Mouse (Mus musculus) liver, adult 2 months (tissue): ENCODE results near the gene Lsg1. TPM values are rescaled to one million over a fixed set of nuclear protein-coding genes. Genes with fewer than 3 reads are reported as not detected.
A peak's percentile ranks its signal among the peaks of the same experiment; 100 is the strongest.

Experiments
- DNase-seq: peaks from one replicate; pipeline ENCODE4 v3.0.0-alpha.2; 2011; ENCODE audit warnings: low read depth, low spot score; ENCODE audit errors: extremely low read depth
- H3K27ac ChIP-seq: fragments of 200-500 bp; replicated peaks from 2 replicates; pipeline ENCODE4 v1.5.1; 2012; ENCODE audit warnings: low read depth, mild to moderate bottlenecking, control low read depth, inconsistent platforms, low read length; ENCODE audit not compliant: insufficient read depth
- H3K27me3 ChIP-seq: fragments of 200-500 bp; 2 replicates; pipeline ENCODE4 v1.6.1; 2012; ENCODE audit warnings: mild to moderate bottlenecking, moderate library complexity, low read length, inconsistent platforms; ENCODE audit not compliant: control insufficient read depth, insufficient read depth
- H3K36me3 ChIP-seq: fragments of 200-500 bp; 2 replicates; pipeline ENCODE4 v1.6.1; 2012; ENCODE audit warnings: low read length, inconsistent platforms; ENCODE audit not compliant: control insufficient read depth, insufficient read depth
- H3K4me1 ChIP-seq: fragments of 200-500 bp; 2 replicates; pipeline ENCODE4 v1.6.1; 2011; ENCODE audit warnings: low read length; ENCODE audit not compliant: control insufficient read depth, insufficient read depth
- H3K4me3 ChIP-seq: fragments of 200-500 bp; 2 replicates; pipeline ENCODE4 v1.5.1; 2011; ENCODE audit warnings: low read depth, mild to moderate bottlenecking, control low read depth, low read length, moderate library complexity; ENCODE audit not compliant: insufficient read depth
- H3K79me2 ChIP-seq: fragments of 200-500 bp; 2 replicates; pipeline ENCODE4 v1.6.1; 2012; ENCODE audit warnings: inconsistent platforms, mild to moderate bottlenecking, low read length, moderate library complexity; ENCODE audit not compliant: control insufficient read depth, insufficient read depth
- H3K9ac ChIP-seq: fragments of 200-500 bp; 2 replicates; pipeline ENCODE4 v1.6.1; 2012; ENCODE audit warnings: low read depth, mild to moderate bottlenecking, control low read depth, inconsistent platforms, low read length
- CTCF ChIP-seq: fragments of 200-500 bp; IDR thresholded peaks from 2 replicates; pipeline ENCODE4 v1.5.1; 2011; ENCODE audit warnings: low read depth, low read length, control low read depth
- POLR2A ChIP-seq: fragments of 200-500 bp; IDR thresholded peaks from 2 replicates; pipeline ENCODE4 v1.6.1; 2011; ENCODE audit warnings: low read length, control low read depth; ENCODE audit not compliant: insufficient read depth; ENCODE audit errors: extremely low read depth
- WGBS: fragments of 180-500 bp; shearing (Covaris S2); methylation state at CpG from one replicate; pipeline ENCODE4 v1.1.7; 2018; 5-methylcytosine and 5-hydroxymethylcytosine counted together
- polyA plus RNA-seq: library from polyadenylated mRNA; depleted of rRNA; stranded (reverse); fragments of >200 nt; gene quantifications from 2 replicates; pipeline ENCODE4 v1.2.3, GENCODE M21; 2012
- total RNA-seq: library from RNA; depleted of rRNA; stranded (reverse); fragments of >200 nt; gene quantifications from 2 replicates; pipeline ENCODE4 v1.2.3, GENCODE M21; 2014

The Lsg1 gene
- total and polyA plus RNA-seq, 2 experiments = 9.5 to 10.0 TPM

DNA sequence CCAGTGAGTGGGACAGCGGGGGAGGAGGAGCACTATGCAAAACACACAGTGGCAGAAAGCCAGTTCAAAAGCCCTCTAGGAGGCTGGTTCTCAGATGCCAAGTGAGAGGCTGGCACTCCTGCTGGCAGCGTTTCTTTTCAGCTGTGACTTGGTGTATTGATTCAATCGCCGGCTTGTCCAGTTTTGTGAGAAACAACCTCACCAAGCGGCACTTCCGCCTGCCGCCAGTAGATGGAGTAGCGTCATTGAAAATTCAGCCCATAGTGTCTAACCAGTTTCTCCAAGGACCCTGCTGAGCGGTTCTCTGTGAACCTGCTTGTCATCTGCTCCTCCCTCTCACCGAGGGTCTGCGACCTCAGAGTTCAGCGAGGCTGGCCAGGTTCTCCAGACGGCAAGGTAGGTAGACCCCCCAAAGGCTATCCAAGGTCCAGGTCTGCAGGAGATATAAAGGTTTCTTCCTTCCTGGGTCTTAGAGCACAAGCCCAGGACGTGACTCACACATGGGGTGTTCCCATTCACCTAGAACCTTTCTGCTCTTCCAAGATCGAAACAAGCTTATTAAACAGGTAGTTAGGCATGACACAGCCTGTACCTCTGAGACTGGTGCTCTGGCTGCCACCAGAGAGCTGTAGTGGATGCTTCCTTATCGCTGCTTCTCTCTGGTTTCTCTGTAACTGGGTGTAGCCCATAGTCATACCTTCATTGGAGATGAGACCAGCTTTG, 9.7 kb upstream of the Lsg1 start:
- H3K27me3 ChIP-seq = no peaks in the 10 kb centered on the region
- no peak overlapping the region for H3K27ac ChIP-seq
- 8% methylated on average over 16 of the region's 16 CpGs for WGBS
- no peaks in the 10 kb centered on the region for H3K36me3 ChIP-seq
- TF ChIP-seq CTCF = peak; percentile 95
- TF ChIP-seq POLR2A = no peak
- peaks cover 3% of the 10 kb centered on the region; the same call in 1 of the 2 replicates for H3K79me2 ChIP-seq
- peaks cover 5% of the 10 kb centered on the region; the same call in 1 of the 2 replicates for H3K4me1 ChIP-seq
- no peak overlapping the region for H3K4me3 ChIP-seq
- DNase-seq = peak; percentile 72
- H3K9ac ChIP-seq = peak overlapping the region; percentile 36; the same call in 1 of the 2 replicates

GRCm38 (mm10) chr16:30595835-30596557, 8.6 kb upstream of the Lsg1 start:
- no peaks in the 10 kb centered on the region for H3K36me3 ChIP-seq
- no peaks in the 10 kb centered on the region for H3K27me3 ChIP-seq
- no peak overlapping the region for H3K4me3 ChIP-seq
- TF ChIP-seq CTCF (no peak), POLR2A (no peak)
- H3K9ac ChIP-seq = no peak overlapping the region
- no peak overlapping the region for H3K27ac ChIP-seq
- 75% methylated on average over 14 of the region's 14 CpGs for WGBS
- DNase-seq = no peak
- peaks cover under 1% of the 10 kb centered on the region; the same call in 1 of the 2 replicates for H3K79me2 ChIP-seq
- peaks cover 5% of the 10 kb centered on the region; the same call in 1 of the 2 replicates for H3K4me1 ChIP-seq

DNA sequence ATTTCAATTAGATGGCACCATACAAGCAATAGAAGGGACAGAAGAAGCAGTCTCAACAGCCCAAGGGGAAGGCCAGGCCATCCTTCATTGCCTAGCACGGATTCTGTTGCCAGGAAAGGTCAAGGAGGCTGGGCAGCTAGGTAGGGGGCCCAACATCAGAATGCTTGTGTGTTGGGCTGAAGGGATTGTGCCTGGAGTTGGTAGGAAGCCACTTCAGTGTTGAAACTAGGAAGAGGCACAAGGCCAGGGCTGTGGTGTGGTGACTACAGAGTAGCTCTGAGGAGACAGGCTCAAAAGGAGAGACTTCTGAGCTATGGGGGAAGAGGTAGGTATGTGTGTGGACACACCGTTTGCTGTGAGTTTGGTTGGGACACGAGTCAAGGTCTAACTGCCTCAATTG, 8.0 kb upstream of the Lsg1 start:
- Histone ChIP-seq H3K4me1 (peaks cover 2% of the 10 kb centered on the region; the same call in 1 of the 2 replicates), H3K27me3 (no peaks in the 10 kb centered on the region), H3K4me3 (no peak overlapping the region), H3K79me2 (no peaks in the 10 kb centered on the region), H3K36me3 (no peaks in the 10 kb centered on the region), H3K27ac (no peak overlapping the region), H3K9ac (no peak overlapping the region)
- WGBS = 39% methylated on average over 3 of the region's 3 CpGs
- no peak for TF ChIP-seq POLR2A
- no peak for DNase-seq

GRCm38 (mm10) chr16:30591990-30592389, 4.6 kb upstream of the Lsg1 start:
- H3K9ac ChIP-seq = no peak overlapping the region
- H3K27ac ChIP-seq = no peak overlapping the region
- TF ChIP-seq CTCF = no peak
- no peak for TF ChIP-seq POLR2A
- no peak overlapping the region for H3K4me3 ChIP-seq
- H3K4me1 ChIP-seq = no peaks in the 10 kb centered on the region
- H3K79me2 ChIP-seq = peaks cover 4% of the 10 kb centered on the region; the same call in 1 of the 2 replicates
- H3K27me3 ChIP-seq = no peaks in the 10 kb centered on the region
- WGBS = 59% methylated on average over 3 of the region's 3 CpGs
- DNase-seq = no peak
- H3K36me3 ChIP-seq = no peaks in the 10 kb centered on the region

GRCm38 (mm10) chr16:30590264-30591209, 3.1 kb upstream of the Lsg1 start:
- peaks cover 10% of the 10 kb centered on the region; the same call in 1 of the 2 replicates for H3K79me2 ChIP-seq

More at GRCm38 (mm10) chr16:30590264-30591209, 3.1 kb upstream of the Lsg1 start:
- TF ChIP-seq POLR2A (no peak), CTCF (no peak)
- no peak overlapping the region for H3K27ac ChIP-seq
- no peak overlapping the region for H3K4me3 ChIP-seq
- DNase-seq = no peak
- no peaks in the 10 kb centered on the region for H3K27me3 ChIP-seq
- WGBS = 21% methylated on average over 7 of the region's 7 CpGs
- no peaks in the 10 kb centered on the region; the same call in 1 of the 2 replicates for H3K36me3 ChIP-seq
- H3K4me1 ChIP-seq = peaks cover 2% of the 10 kb centered on the region; the same call in 1 of the 2 replicates
- no peak overlapping the region for H3K9ac ChIP-seq
